Mouse (Mus musculus): ENCODE data around the gene Wfdc1. TPM values are rescaled to one million over a fixed set of nuclear protein-coding genes. Genes with fewer than 3 reads are reported as not detected.

Wfdc1 gene
- total and polyA plus RNA-seq, 3 experiments = not detected

GRCm38 (mm10) chr8:119727093-119727492, 60.9 kb downstream of the Wfdc1 start:
- dilution Hi-C loops (cut with MboI; ENCODE audit: extremely low pct_ligation_motif_present, extremely low pct_unique_long_range_greater_than_20kb, low sequenced_read_pairs) = no loop called here
- Histone ChIP-seq H3K4me2 (ENCODE audit: insufficient read depth, low read depth, poor library complexity, severe bottlenecking) (no peak overlapping the region), H3K9ac (ENCODE audit: insufficient read depth, low read depth) (no peak overlapping the region), H3K9me3 (replicated peaks; ENCODE audit: low read length) (no peaks in the 10 kb centered on the region), H3K79me2 (replicated peaks; ENCODE audit: control insufficient read depth, extremely low read depth, insufficient read depth, poor library complexity, severe bottlenecking) (no peaks in the 10 kb centered on the region), H3K27ac (ENCODE audit: insufficient read depth, low read depth) (no peak overlapping the region), H3K36me3 (replicated peaks in 1 of 2; ENCODE audit: control insufficient read depth in 1 of 2, insufficient read depth in 1 of 2, low read length in 1 of 2) (no peaks in the 10 kb centered on the region), H3K27me3 (replicated peaks) (peaks cover 68% of the 10 kb centered on the region), H3K4me1 (ENCODE audit: control insufficient read depth in 1 of 2, insufficient read depth in 2 of 2) (peaks cover 7 to 9% of the 10 kb centered on the region in 2 experiments; a peak in 3 of 4 replicates), H3K4me3 (replicated peaks in 1 of 3; ENCODE audit: low read depth in 2 of 3, low read length in 2 of 3, poor library complexity in 1 of 3) (no peak overlapping the region)
- DNase-seq (ENCODE audit: extremely low read depth) = no peak
- in situ Hi-C loops (cut with MboI; ENCODE audit: low pct_ligation_motif_present, low pct_unique_long_range_greater_than_20kb, low sequenced_read_pairs) = no loop called here
- TF ChIP-seq PAX5 (IDR thresholded peaks at IDR 0.05; ENCODE audit: low read length) = no peak
- TF ChIP-seq TCF12 (IDR thresholded peaks at IDR 0.05; ENCODE audit: low read depth, low read length) = no peak
- no peak for TF ChIP-seq MYC (IDR thresholded peaks at IDR 0.05; ENCODE audit: low read depth, low read length)
- no peak for TF ChIP-seq ZNF384 (IDR thresholded peaks at IDR 0.05; ENCODE audit: low read depth, low read length)
- no peak for TF ChIP-seq MXI1 (IDR thresholded peaks at IDR 0.05; ENCODE audit: low read depth, low read length)

DNA sequence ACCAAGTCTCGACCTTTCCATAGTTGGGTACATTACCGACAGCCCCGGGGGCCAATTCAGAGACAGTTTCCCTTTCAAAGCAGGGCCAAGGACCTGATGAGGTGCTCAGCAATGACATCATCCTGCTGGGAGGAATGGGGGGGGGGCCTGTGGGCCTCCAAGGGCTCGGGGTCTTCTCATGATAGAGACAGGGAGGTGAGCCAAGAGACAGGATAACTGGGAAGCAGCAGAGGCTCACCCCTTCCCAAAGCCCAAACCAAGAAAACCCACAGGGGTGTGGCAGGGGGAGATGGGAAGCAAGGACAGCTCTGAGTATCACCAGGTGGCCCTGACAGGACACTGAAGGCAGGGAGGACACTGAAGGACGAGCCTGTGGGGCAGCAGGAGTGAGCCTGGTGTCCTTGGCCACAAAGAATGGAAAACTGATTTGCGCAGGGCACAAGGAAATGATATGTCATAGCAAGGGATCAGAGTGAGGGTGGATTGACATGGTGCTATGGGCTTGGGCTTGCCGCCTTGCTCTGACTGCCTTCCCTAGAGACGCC, 62.3 kb downstream of the Wfdc1 start:
- Histone ChIP-seq H3K9ac (ENCODE audit: insufficient read depth, low read depth) (no peak overlapping the region), H3K9me3 (replicated peaks; ENCODE audit: low read length) (no peaks in the 10 kb centered on the region), H3K4me1 (ENCODE audit: control insufficient read depth in 1 of 2, insufficient read depth in 2 of 2) (peaks cover 3 to 4% of the 10 kb centered on the region in 2 experiments; a peak in 3 of 4 replicates), H3K27ac (ENCODE audit: insufficient read depth, low read depth) (no peak overlapping the region), H3K4me2 (ENCODE audit: insufficient read depth, low read depth, poor library complexity, severe bottlenecking) (no peak overlapping the region), H3K4me3 (replicated peaks in 1 of 3; ENCODE audit: low read depth in 2 of 3, low read length in 2 of 3, poor library complexity in 1 of 3) (no peak overlapping the region), H3K79me2 (replicated peaks; ENCODE audit: control insufficient read depth, extremely low read depth, insufficient read depth, poor library complexity, severe bottlenecking) (no peaks in the 10 kb centered on the region), H3K27me3 (replicated peaks) (peaks cover 73% of the 10 kb centered on the region), H3K36me3 (replicated peaks in 1 of 2; ENCODE audit: control insufficient read depth in 1 of 2, insufficient read depth in 1 of 2, low read length in 1 of 2) (no peaks in the 10 kb centered on the region)
- TF ChIP-seq SMC3 (IDR thresholded peaks at IDR 0.05; ENCODE audit: low read depth, low read length) = no peak
- no peak for TF ChIP-seq ZMIZ1 (IDR thresholded peaks at IDR 0.05; ENCODE audit: low read depth, low read length)
- no peak for TF ChIP-seq NELFE (IDR thresholded peaks at IDR 0.05; ENCODE audit: low read depth, low read length)
- no peak for TF ChIP-seq ZKSCAN1 (IDR thresholded peaks at IDR 0.05; ENCODE audit: borderline replicate concordance, low read depth, low read length)
- TF ChIP-seq CHD1 (IDR thresholded peaks at IDR 0.05; ENCODE audit: low read depth, low read length) = no peak
- no peak for TF ChIP-seq IRF4 (IDR thresholded peaks at IDR 0.05; ENCODE audit: low read depth, low read length)
- no peak for TF ChIP-seq JUN (IDR thresholded peaks at IDR 0.05; ENCODE audit: insufficient read depth, low read depth, low read length)
- no peak for TF ChIP-seq TCF12 (IDR thresholded peaks at IDR 0.05; ENCODE audit: low read depth, low read length)
- DNase-seq (ENCODE audit: extremely low read depth) = no peak
- dilution Hi-C loops (cut with MboI; ENCODE audit: extremely low pct_ligation_motif_present, extremely low pct_unique_long_range_greater_than_20kb, low sequenced_read_pairs) (no loop called here), in situ Hi-C loops (cut with MboI; ENCODE audit: low pct_ligation_motif_present, low pct_unique_long_range_greater_than_20kb, low sequenced_read_pairs) (no loop called here)

DNA sequence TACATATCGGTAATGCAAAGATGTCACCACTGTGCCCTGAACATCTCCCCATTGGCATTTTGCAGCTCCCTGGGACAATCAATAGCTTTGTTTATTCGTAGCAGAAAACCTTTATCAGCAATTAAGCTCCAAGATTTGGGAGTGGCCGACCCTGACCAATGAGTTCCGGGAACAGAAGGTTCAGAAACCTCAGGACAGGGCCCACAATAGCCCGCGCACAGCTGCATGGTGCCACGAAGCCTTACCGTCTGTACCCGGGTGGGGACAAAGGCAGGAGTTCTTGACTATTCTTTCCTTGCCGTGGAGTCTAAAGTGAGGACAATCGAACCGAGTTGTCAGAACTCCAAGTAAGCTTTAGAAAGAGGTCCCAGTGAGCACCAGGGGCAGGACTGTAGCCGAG, 65.9 kb downstream of the Wfdc1 start:
- no peaks in the 10 kb centered on the region for H3K79me2 ChIP-seq (replicated peaks; ENCODE audit: control insufficient read depth, extremely low read depth, insufficient read depth, poor library complexity, severe bottlenecking)

More for the DNA sequence above, 65.9 kb downstream of the Wfdc1 start:
- peaks cover 0 to 2% of the 10 kb centered on the region in 2 experiments; a peak in 1 of 4 replicates for H3K4me1 ChIP-seq (ENCODE audit: control insufficient read depth in 1 of 2, insufficient read depth in 2 of 2)
- H3K4me3 ChIP-seq (replicated peaks in 1 of 3; ENCODE audit: low read depth in 2 of 3, low read length in 2 of 3, poor library complexity in 1 of 3) = no peak overlapping the region
- no peak overlapping the region for H3K27ac ChIP-seq (ENCODE audit: insufficient read depth, low read depth)
- in situ Hi-C loops (cut with MboI; ENCODE audit: low pct_ligation_motif_present, low pct_unique_long_range_greater_than_20kb, low sequenced_read_pairs) = no loop called here
- dilution Hi-C loops (cut with MboI; ENCODE audit: extremely low pct_ligation_motif_present, extremely low pct_unique_long_range_greater_than_20kb, low sequenced_read_pairs) = no loop called here
- no peak for DNase-seq (ENCODE audit: extremely low read depth)
- TF ChIP-seq MYC (IDR thresholded peaks at IDR 0.05; ENCODE audit: low read depth, low read length) (no peak), CHD1 (IDR thresholded peaks at IDR 0.05; ENCODE audit: low read depth, low read length) (no peak), POLR2AphosphoS2 (IDR thresholded peaks at IDR 0.05; ENCODE audit: low read depth, low read length) (no peak), ZMIZ1 (IDR thresholded peaks at IDR 0.05; ENCODE audit: low read depth, low read length) (no peak), ZKSCAN1 (IDR thresholded peaks at IDR 0.05; ENCODE audit: borderline replicate concordance, low read depth, low read length) (no peak), SMC3 (IDR thresholded peaks at IDR 0.05; ENCODE audit: low read depth, low read length) (no peak), TBP (conservative IDR thresholded peaks at IDR 0.05; ENCODE audit: low read depth, low read length) (no peak), JUND (conservative IDR thresholded peaks at IDR 0.05; ENCODE audit: low read depth, low read length) (no peak), JUN (IDR thresholded peaks at IDR 0.05; ENCODE audit: insufficient read depth, low read depth, low read length) (no peak)
- no peaks in the 10 kb centered on the region for H3K9me3 ChIP-seq (replicated peaks; ENCODE audit: low read length)
- peaks cover 84% of the 10 kb centered on the region for H3K27me3 ChIP-seq (replicated peaks)
- H3K36me3 ChIP-seq (replicated peaks in 1 of 2; ENCODE audit: control insufficient read depth in 1 of 2, insufficient read depth in 1 of 2, low read length in 1 of 2) = no peaks in the 10 kb centered on the region
- H3K4me2 ChIP-seq (ENCODE audit: insufficient read depth, low read depth, poor library complexity, severe bottlenecking) = no peak overlapping the region
- H3K9ac ChIP-seq (ENCODE audit: insufficient read depth, low read depth) = no peak overlapping the region
